Mouse (Mus musculus): ENCODE data around the gene Metrnl. TPM values are rescaled to one million over a fixed set of nuclear protein-coding genes. Genes with fewer than 3 reads are reported as not detected.

The Metrnl gene
- polyA plus RNA-seq, 3 experiments from 2014 or later: 0.55 to 3.0 (median 2.1) TPM

GRCm38 (mm10) chr11:121686091-121686490 is 15.3 kb upstream of the Metrnl start:
- no peak for ATAC-seq

GRCm38 (mm10) chr11:121686674-121687073 is 14.7 kb upstream of the Metrnl start:
- no peak for ATAC-seq

- no peak for ATAC-seq
These were observed 13.3 kb upstream of the Metrnl start for GRCm38 (mm10) chr11:121688024-121688423.

GRCm38 (mm10) chr11:121695304-121696064 is 5.9 kb upstream of the Metrnl start:
- ATAC-seq: no peak

GRCm38 (mm10) chr11:121697271-121697670 is 4.1 kb upstream of the Metrnl start:
- ATAC-seq: no peak

- ATAC-seq: no peak
These were observed 2.9 kb upstream of the Metrnl start for GRCm38 (mm10) chr11:121698381-121698955.

GRCm38 (mm10) chr11:121702111-121702894 is 959 bp downstream of the Metrnl start:
- peak; percentile 33 for ATAC-seq

GRCm38 (mm10) chr11:121702895-121703618 is 1.7 kb downstream of the Metrnl start:
- peak; percentile 51 for ATAC-seq

GRCm38 (mm10) chr11:121703619-121704215 is 2.4 kb downstream of the Metrnl start:
- no peak for ATAC-seq

GRCm38 (mm10) chr11:121706521-121707005 is 5.2 kb downstream of the Metrnl start:
- ATAC-seq: peak; percentile 86

GRCm38 (mm10) chr11:121709278-121709677 is 7.9 kb downstream of the Metrnl start:
- no peak for ATAC-seq

- no peak for ATAC-seq
These were observed 8.9 kb downstream of the Metrnl start for GRCm38 (mm10) chr11:121710245-121710644.

- ATAC-seq: no peak
These were observed 11.6 kb downstream of the Metrnl start for GRCm38 (mm10) chr11:121712987-121713386.

GRCm38 (mm10) chr11:121713569-121713968 is 12.2 kb downstream of the Metrnl start:
- ATAC-seq: no peak

GRCm38 (mm10) chr11:121714745-121715485 is 13.6 kb downstream of the Metrnl start:
- ATAC-seq: no peak

GRCm38 (mm10) chr11:121717724-121718123 is 16.4 kb downstream of the Metrnl start:
- ATAC-seq: no peak

GRCm38 (mm10) chr11:121720752-121721151 is 19.4 kb downstream of the Metrnl start:
- no peak for ATAC-seq

GRCm38 (mm10) chr11:121722434-121722833 is 21.1 kb downstream of the Metrnl start:
- ATAC-seq: no peak

GRCm38 (mm10) chr11:121726625-121727024 is 25.3 kb downstream of the Metrnl start:
- no peak for ATAC-seq

GRCm38 (mm10) chr11:121734184-121734583 is 32.8 kb downstream of the Metrnl start:
- no peak for ATAC-seq

GRCm38 (mm10) chr11:121734892-121735291 is 33.5 kb downstream of the Metrnl start:
- no peak for ATAC-seq

Data from inflammation-experienced regulatory T-cells, adult 6 months (primary cell).